Mouse (Mus musculus) C2C12 (cell line): Measurements from ENCODE around the gene Ifngr2.

Experiments used
- CEBPB ChIP-seq: IDR thresholded peaks from one replicate; pipeline ENCODE4 v1.6.1; 2011; ENCODE audit warnings: low read depth, mild to moderate bottlenecking, control low read depth, moderate library complexity
- CTCF ChIP-seq: IDR thresholded peaks from one replicate; pipeline ENCODE4 v1.5.1; 2011; ENCODE audit not compliant: control insufficient read depth, insufficient read depth, insufficient read length
- FOSL1 ChIP-seq: IDR thresholded peaks from one replicate; pipeline ENCODE4 v1.8.0; 2011; ENCODE audit warnings: mild to moderate bottlenecking, low read length; ENCODE audit not compliant: poor library complexity, insufficient read depth, severe bottlenecking
- MAX ChIP-seq: IDR thresholded peaks from one replicate; pipeline ENCODE4 v1.6.1; 2011; ENCODE audit warnings: mild to moderate bottlenecking, control low read depth
- MYOD1 ChIP-seq: IDR thresholded peaks from one replicate; pipeline ENCODE4 v1.6.1; 2011; ENCODE audit warnings: low read depth; ENCODE audit not compliant: control insufficient read depth, insufficient read length
- MYOG ChIP-seq: IDR thresholded peaks from one replicate; pipeline ENCODE4 v1.6.1; 2011; ENCODE audit not compliant: control insufficient read depth, insufficient read length; ENCODE audit errors: extremely low read depth
- USF1 ChIP-seq: IDR thresholded peaks from one replicate; pipeline ENCODE4 v1.6.1; 2011; ENCODE audit warnings: low read depth, mild to moderate bottlenecking, control low read depth, moderate library complexity

DNA sequence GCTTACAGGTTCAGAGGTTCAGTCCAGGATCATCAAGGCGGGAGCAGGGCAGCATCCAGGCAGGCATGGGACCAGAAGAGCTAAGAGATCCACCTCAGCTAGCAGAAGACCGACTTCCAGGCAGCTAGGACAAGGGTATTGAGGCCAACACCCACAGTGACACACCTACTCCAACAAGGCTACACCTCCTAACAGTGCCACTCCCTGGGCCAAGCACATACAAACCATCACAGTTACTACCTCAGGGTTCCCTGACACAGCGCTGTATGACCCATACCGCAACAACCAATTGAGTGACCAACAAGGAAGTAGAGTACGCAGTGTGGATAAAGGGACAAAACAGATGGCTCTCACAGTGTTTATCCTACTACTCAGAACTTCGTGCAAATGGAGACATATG lies 10.5 kb upstream of the Ifngr2 start:
- TF ChIP-seq CTCF = no peak
- no peak for TF ChIP-seq MYOG
- no peak for TF ChIP-seq MAX
- TF ChIP-seq FOSL1 = no peak
- TF ChIP-seq USF1 = no peak
- no peak for TF ChIP-seq MYOD1
- TF ChIP-seq CEBPB = no peak
